Mouse (Mus musculus) cerebellum, adult 11 months (tissue): ENCODE data around the gene Snx33.
A peak's percentile ranks its signal among the peaks of the same experiment; 100 is the strongest.

Experiments
- DNase-seq: peaks from one replicate; pipeline ENCODE4 v3.0.0; 2022

Snx33 gene

GRCm38 (mm10) chr9:56889817-56890216, 38.4 kb downstream of the Snx33 start:
- peak; percentile 60 for DNase-seq

GRCm38 (mm10) chr9:56887581-56887980, 40.6 kb downstream of the Snx33 start:
- DNase-seq: no peak

- DNase-seq: no peak
Observed at GRCm38 (mm10) chr9:56886601-56887000, 41.6 kb downstream of the Snx33 start.

- no peak for DNase-seq
Observed at GRCm38 (mm10) chr9:56886113-56886512, 42.1 kb downstream of the Snx33 start.

GRCm38 (mm10) chr9:56884328-56884727, 43.8 kb downstream of the Snx33 start:
- no peak for DNase-seq

GRCm38 (mm10) chr9:56883470-56883869, 44.7 kb downstream of the Snx33 start:
- no peak for DNase-seq

GRCm38 (mm10) chr9:56882818-56883217, 45.4 kb downstream of the Snx33 start:
- no peak for DNase-seq

- DNase-seq: no peak
Observed at GRCm38 (mm10) chr9:56882283-56882682, 45.9 kb downstream of the Snx33 start.

- DNase-seq: no peak
Observed at GRCm38 (mm10) chr9:56881539-56882082, 46.6 kb downstream of the Snx33 start.

- no peak for DNase-seq
Observed at GRCm38 (mm10) chr9:56880790-56881189, 47.4 kb downstream of the Snx33 start.

GRCm38 (mm10) chr9:56877284-56877683, 50.9 kb downstream of the Snx33 start:
- DNase-seq: no peak

- no peak for DNase-seq
Observed at GRCm38 (mm10) chr9:56876784-56877183, 51.4 kb downstream of the Snx33 start.

- no peak for DNase-seq
Observed at GRCm38 (mm10) chr9:56873097-56873496, 55.1 kb downstream of the Snx33 start.

- no peak for DNase-seq
Observed at GRCm38 (mm10) chr9:56872105-56872903, 55.9 kb downstream of the Snx33 start.

GRCm38 (mm10) chr9:56871191-56871590, 57.0 kb downstream of the Snx33 start:
- DNase-seq: no peak

GRCm38 (mm10) chr9:56870778-56871177, 57.4 kb downstream of the Snx33 start:
- DNase-seq: no peak

GRCm38 (mm10) chr9:56869552-56869951, 58.6 kb downstream of the Snx33 start:
- DNase-seq: no peak

- DNase-seq: no peak
Observed at GRCm38 (mm10) chr9:56868292-56868691, 59.9 kb downstream of the Snx33 start.
